Mouse (Mus musculus) skeletal muscle tissue, adult 2 months (tissue): ENCODE measurements around the gene Rpap3.

Experiments
- DNase-seq: peaks from one replicate; pipeline ENCODE4 v3.0.0-alpha.2; 2012; ENCODE audit warnings: low read depth, low spot score

Gene Rpap3

DNA sequence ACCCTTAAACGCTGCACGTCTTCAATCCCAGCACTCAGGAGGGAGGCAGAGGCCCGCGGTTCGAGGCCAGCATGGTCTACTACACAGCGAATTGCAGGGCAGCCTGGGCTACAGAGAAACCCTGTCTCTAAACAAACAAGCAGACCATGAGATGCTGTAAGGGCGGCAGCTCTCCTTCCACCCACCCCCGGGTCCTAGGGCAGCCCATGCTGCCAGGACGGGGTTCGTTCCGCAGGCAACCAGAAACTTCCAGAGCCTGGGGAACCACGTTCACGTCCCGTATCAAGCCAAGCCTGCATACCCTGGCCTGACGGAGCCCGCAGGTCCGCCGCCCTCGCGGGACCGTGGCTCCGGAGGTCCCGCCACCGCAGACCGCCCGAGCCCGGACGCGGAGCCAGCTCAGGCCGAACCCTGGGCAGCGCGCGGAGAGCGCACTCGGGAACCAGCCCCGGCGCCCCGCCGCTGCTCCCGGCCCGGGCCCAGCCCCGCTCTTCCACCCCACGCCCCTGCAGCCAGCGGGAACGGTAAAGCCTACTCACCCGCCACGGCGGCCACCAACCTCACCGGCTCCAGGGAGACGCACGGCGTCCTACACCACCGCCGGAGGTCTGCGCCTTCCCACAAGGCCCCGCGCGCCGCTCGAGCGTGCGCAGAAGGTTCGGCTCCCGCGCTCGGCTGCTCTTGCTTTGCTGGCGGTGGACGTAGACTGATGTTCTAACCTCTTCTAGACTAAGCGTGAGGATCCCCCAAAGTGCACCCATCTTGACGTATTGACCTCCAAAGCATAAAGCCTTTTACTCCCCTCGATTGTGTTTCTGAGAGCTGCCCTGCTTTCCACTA, at the start of gene Rpap3:
TSS of gene Rpap3 (minus strand) at position 615 of the 840 bp plus-strand sequence.
- DNase-seq: peak; percentile 71

GRCm38 (mm10) chr15:97755361-97755760, 49.7 kb upstream of the Rpap3 start:
- no peak for DNase-seq

GRCm38 (mm10) chr15:97754476-97754875, 48.9 kb upstream of the Rpap3 start:
- no peak for DNase-seq

DNA sequence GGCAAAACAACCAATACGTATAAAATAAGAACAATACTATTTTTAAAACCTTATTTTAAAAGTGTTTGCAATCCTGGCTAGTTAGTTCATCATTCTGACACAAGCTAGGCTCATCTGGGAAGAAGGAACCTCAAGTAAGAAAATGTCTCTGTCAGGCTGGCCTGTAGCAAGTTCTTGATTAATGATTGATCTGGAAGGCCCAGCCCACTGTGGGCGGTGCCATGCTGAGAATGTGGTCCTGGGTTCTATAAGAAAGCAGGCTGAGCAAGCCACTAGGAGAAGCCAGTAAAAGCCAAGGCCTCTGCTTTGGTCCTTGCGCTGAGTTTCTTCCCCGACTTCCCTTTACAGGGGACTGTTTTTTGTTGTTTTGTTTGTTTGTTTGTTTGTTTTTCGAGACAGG, 46.9 kb upstream of the Rpap3 start:
- DNase-seq: no peak

- no peak for DNase-seq
These were observed 46.1 kb upstream of the Rpap3 start for GRCm38 (mm10) chr15:97751676-97752075.

- DNase-seq: peak; percentile 62
These were observed 45.1 kb upstream of the Rpap3 start for GRCm38 (mm10) chr15:97750697-97751096.

- no peak for DNase-seq
These were observed 44.2 kb upstream of the Rpap3 start for GRCm38 (mm10) chr15:97749841-97750240.

GRCm38 (mm10) chr15:97749397-97749796, 43.8 kb upstream of the Rpap3 start:
- DNase-seq: no peak

- no peak for DNase-seq
These were observed 43.3 kb upstream of the Rpap3 start for GRCm38 (mm10) chr15:97748964-97749363.

DNA sequence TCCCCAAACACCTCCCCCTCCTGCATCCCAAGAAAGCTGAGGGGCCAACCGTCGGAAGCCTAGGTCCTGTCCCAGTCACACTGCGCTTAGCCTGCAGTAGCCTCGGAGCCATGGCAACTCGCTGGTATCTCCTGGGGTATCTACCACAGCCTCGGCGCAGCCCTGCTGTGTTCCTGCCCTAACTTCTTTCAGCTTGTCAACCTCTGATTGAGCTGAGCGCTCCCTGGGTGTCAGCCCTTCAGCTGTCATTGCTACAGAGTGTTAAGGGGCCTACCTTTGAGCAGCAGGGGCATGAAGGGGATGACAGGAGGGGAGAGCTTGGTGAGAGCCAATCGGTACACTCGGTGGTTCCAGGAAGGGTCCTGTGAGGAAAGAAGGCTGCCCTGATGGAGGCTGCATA, 42.7 kb upstream of the Rpap3 start:
- no peak for DNase-seq

- DNase-seq: no peak
These were observed 41.9 kb upstream of the Rpap3 start for GRCm38 (mm10) chr15:97747486-97747885.

DNA sequence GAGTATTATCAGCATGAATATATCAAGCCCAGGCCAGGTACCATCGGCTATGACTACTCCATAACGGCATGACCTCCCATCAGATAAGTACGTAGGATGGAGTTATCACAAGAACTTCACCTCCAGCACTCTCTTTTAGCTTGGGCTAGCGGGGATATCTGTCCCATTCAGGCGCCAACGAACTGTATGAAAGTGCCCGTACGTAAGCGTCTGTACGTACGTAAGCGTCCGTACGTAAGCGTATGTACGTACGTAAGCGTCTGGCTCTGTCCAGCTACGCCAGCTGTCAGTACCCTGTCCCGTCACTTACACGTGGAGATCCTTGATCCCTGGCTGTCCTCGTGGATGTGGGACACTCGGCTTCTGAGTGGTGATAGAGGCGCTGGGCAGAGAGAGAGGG, 41.1 kb upstream of the Rpap3 start:
- DNase-seq: no peak

DNA sequence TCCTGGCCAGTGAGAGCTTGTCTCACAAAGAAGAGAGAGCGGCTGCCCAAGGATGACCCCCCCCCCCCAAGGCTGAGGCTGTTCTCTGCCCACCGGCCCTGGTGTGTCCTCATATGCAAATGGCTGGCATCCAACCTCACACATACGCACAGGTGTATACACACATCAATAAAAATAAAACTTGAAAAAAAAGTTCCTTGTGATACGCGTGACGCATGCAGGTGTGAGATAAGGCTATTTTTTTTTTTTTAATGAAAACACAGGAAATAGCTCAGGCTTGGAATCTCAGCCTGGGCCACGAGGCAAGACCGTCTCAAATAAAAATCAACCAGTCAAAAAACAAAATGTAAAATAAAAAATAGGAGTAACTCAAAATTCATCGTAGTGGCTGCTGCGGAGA, 40.7 kb upstream of the Rpap3 start:
- no peak for DNase-seq

DNA sequence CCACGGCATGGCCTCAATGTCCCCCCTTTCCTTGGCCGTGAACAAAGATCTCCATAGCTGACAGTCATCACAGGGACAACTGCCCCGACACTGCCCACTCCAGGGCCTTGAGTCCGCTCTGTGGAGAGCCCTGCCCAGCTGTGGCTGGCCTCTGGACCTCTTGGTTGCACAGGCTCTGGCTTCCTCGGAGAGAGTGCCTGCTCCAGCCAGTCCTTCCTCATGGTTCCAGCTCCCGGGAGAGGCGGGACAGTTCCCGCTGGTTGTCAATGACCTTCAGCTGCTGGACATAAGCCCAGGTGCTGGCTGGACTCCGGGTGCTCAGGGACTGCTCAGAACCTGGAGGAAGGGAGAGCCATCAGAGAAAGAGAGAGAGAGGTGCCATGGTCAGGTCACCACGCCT, 39.7 kb upstream of the Rpap3 start:
- DNase-seq: peak; percentile 82

DNA sequence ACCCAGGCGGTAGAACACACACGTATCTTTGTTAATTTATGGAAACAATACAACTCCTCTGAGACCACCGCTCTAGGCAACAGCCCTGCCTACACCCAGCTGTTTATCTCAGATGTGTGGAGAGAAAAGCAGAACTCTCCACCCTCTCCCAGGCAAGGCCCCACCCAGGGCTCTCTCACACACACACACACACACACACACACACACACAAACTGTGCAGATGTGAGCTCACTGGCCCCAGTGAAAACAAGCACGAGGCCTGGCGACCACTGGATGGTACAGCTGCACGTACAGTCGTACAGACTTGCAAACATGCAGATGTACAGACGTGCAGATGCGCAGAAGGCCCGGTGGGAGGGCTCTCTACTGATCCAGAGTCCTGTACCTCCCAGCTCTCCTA, 39.3 kb upstream of the Rpap3 start:
- DNase-seq: peak; percentile 55

DNA sequence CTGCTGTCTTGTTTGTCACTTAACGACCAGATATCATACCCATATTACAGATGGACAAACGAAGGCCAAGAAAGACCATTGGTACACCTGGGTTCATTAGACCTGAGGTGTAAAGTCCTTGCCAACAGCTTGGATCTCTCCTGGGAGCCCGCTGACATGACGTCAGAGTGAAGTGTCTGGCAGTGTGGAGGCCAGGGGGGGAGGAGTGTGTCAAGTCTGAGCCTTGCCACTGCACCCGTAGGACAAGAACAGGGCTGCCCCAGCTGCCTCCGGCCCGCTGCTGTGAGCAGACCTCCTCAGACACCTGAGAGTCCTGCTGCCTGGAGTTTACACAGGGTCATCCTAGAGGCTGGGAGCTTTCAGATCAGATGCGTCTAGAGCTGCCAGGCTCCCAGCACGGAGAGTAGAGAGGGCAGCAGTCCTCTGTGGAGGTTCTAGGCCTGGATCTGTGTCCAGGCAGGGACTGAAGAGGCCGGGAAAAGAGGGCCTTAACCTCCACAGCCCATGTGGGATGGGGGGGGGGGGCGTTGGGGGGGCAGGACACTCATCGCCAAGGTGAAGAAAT, 38.4 kb upstream of the Rpap3 start:
- no peak for DNase-seq

GRCm38 (mm10) chr15:97743210-97743609, 37.6 kb upstream of the Rpap3 start:
- DNase-seq: no peak

DNA sequence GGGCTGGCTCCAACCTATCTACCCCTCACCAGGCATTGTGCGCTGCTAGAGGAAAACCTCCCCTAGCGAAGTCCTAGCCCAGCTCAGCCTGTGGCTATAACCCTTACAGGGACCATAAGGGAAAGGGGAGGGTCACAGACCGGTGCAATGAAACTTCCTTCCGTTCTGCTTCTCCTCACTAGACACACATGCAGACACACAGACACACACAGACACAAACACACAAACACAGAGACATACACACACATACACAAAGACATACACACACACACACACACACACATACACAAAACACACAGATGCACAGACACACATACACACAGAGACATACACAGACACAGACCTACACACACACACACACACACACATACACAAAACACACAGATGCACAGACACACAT, 37.0 kb upstream of the Rpap3 start:
- no peak for DNase-seq

- DNase-seq: peak; percentile 83
These were observed 36.4 kb upstream of the Rpap3 start for GRCm38 (mm10) chr15:97742074-97742473.

GRCm38 (mm10) chr15:97741662-97742061, 36.0 kb upstream of the Rpap3 start:
- DNase-seq: no peak

GRCm38 (mm10) chr15:97740283-97740732, 34.7 kb upstream of the Rpap3 start:
- no peak for DNase-seq

GRCm38 (mm10) chr15:97738923-97739322, 33.3 kb upstream of the Rpap3 start:
- no peak for DNase-seq

- DNase-seq: no peak
These were observed 26.4 kb upstream of the Rpap3 start for GRCm38 (mm10) chr15:97731988-97732387.
